Mouse (Mus musculus): ENCODE measurements around the gene Bscl2. TPM values are rescaled to one million over a fixed set of nuclear protein-coding genes. Genes with fewer than 3 reads are reported as not detected.

Bscl2 gene
- total RNA-seq, 2 experiments from 2014 or later, result 98.1 to 112 TPM

Small RNAs within 50 kb of the gene (microRNA-seq; reads per million reads assigned to microRNA genes)
- 0.25 to 0.42 reads per million in 2 experiments for gene Mir5136

Other genes with a start within 250 kb of the Bscl2 start
- gene Slc22a8, start 246.2 kb upstream of the Bscl2 start, total RNA-seq (2021), result 10 to 100 TPM; 11.9 to 14.0 TPM
- gene Slc22a6, start 219.4 kb upstream of the Bscl2 start, total RNA-seq (2021), result 1 to 10 TPM; 9.1 to 9.4 TPM
- gene Chrm1, start 173.7 kb upstream of the Bscl2 start, total RNA-seq (2021), result 100 to 1,000 TPM; 141 to 144 TPM
- gene Slc3a2, start 114.1 kb upstream of the Bscl2 start, total RNA-seq (2021), result 100 to 1,000 TPM; 148 to 152 TPM
- 10 to 100 TPM; 46.9 to 50.5 TPM for gene Wdr74, start 101.6 kb upstream of the Bscl2 start, total RNA-seq (2021)
- 1 to 10 TPM in 1 of 2 experiments, under 1 TPM in 1; 0.94 to 1.5 TPM for gene 1700092M07Rik, start 96.7 kb upstream of the Bscl2 start, total RNA-seq (2021)
- gene Stx5a, start 96.1 kb upstream of the Bscl2 start, total RNA-seq (2021), result 10 to 100 TPM; 70.1 to 72.7 TPM
- 10 to 100 TPM; 78.1 to 88.5 TPM for gene Nxf1, start 80.4 kb upstream of the Bscl2 start, total RNA-seq (2021)
- 10 to 100 TPM; 57.3 to 63.7 TPM for gene Tmem223, start 66.5 kb upstream of the Bscl2 start, total RNA-seq (2021)
- gene Tmem179b, start 63.0 kb upstream of the Bscl2 start, total RNA-seq (2021), result 1 to 10 TPM; 7.6 to 7.8 TPM
- 10 to 100 TPM; 13.7 to 15.9 TPM for gene Taf6l, start 51.0 kb upstream of the Bscl2 start, total RNA-seq (2021)
- gene Polr2g, start 38.9 kb upstream of the Bscl2 start, total RNA-seq (2021), result 100 to 1,000 TPM; 106 to 107 TPM
- gene Zbtb3, start 34.9 kb upstream of the Bscl2 start, total RNA-seq (2021), result 1 to 10 TPM; 5.5 to 6.0 TPM
- 10 to 100 TPM; 38.7 to 42.4 TPM for gene Ttc9c, start 18.1 kb upstream of the Bscl2 start, total RNA-seq (2021)
- 100 to 1,000 TPM; 123 to 127 TPM for gene Hnrnpul2, start 17.5 kb upstream of the Bscl2 start, total RNA-seq (2021)
- 1 to 10 TPM in 1 of 2 experiments, not detected in 1; 2.3 TPM for gene AC129217.1, start 7.7 kb upstream of the Bscl2 start, total RNA-seq (2021)
- 100 to 1,000 TPM; 181 to 184 TPM for gene Gng3, start 1.7 kb downstream of the Bscl2 start, total RNA-seq (2021)
- 1 to 10 TPM; 1.2 to 1.7 TPM for gene Lrrn4cl, start 13.3 kb downstream of the Bscl2 start, total RNA-seq (2021)
- 10 to 100 TPM; 91.4 to 96.7 TPM for gene Ubxn1, start 34.0 kb downstream of the Bscl2 start, total RNA-seq (2021)
- 10 to 100 TPM; 29.7 to 37.1 TPM for gene Uqcc3, start 43.5 kb downstream of the Bscl2 start, total RNA-seq (2021)
- 1 to 10 TPM; 8.2 TPM for gene Lbhd1, start 46.3 kb downstream of the Bscl2 start, total RNA-seq (2021)
- gene Gm49403, start 46.5 kb downstream of the Bscl2 start, total RNA-seq (2021), result not detected
- 10 to 100 TPM; 20.2 to 23.0 TPM for gene 1810009A15Rik, start 51.4 kb downstream of the Bscl2 start, total RNA-seq (2021)
- 1 to 10 TPM; 2.1 to 3.8 TPM for gene Gm49416, start 51.5 kb downstream of the Bscl2 start, total RNA-seq (2021)
- gene Ints5, start 55.5 kb downstream of the Bscl2 start, total RNA-seq (2021), result 10 to 100 TPM; 23.9 to 24.6 TPM
- gene Ganab, start 60.6 kb downstream of the Bscl2 start, total RNA-seq (2021), result 10 to 100 TPM; 93.2 to 93.8 TPM
- 100 to 1,000 TPM; 188 to 189 TPM for gene B3gat3, start 82.9 kb downstream of the Bscl2 start, total RNA-seq (2021)
- 1 to 10 TPM; 6.4 to 7.6 TPM for gene Rom1, start 91.9 kb downstream of the Bscl2 start, total RNA-seq (2021)
- gene Eml3, start 92.1 kb downstream of the Bscl2 start, total RNA-seq (2021), result 10 to 100 TPM in 1 of 2 experiments, 1 to 10 TPM in 1; 9.0 to 11.5 TPM
- gene Mta2, start 104.4 kb downstream of the Bscl2 start, total RNA-seq (2021), result 10 to 100 TPM; 49.6 to 49.8 TPM
- gene Tut1, start 116.4 kb downstream of the Bscl2 start, total RNA-seq (2021), result 10 to 100 TPM; 22.5 to 23.7 TPM
- gene Eef1g, start 129.6 kb downstream of the Bscl2 start, total RNA-seq (2021), result 100 to 1,000 TPM; 251 to 256 TPM
- gene Ahnak, start 151.8 kb downstream of the Bscl2 start, total RNA-seq (2021), result 10 to 100 TPM; 18.6 to 23.5 TPM